ENCODE assay signal across 8 mouse cellular contexts in genomic region chr10:41830851-41831522, GRCm38 (mm10). TPM values are rescaled to one million over a fixed set of nuclear protein-coding genes. Genes with fewer than 3 reads are reported as not detected.
A peak's percentile ranks its signal among the peaks of the same experiment; 100 is the strongest.
DNase-seq lines count a peak whose midpoint lies in the region; ATAC-seq and TF ChIP-seq lines count a peak whose summit lies in the region.

No protein-coding gene starts in this region.

- H3K27ac ChIP-seq in forebrain, embryonic 13.5 days = no peak overlapping the region
- H3K27ac ChIP-seq in forebrain, embryonic 12.5 days = no peak overlapping the region
- no peak overlapping the region for H3K27ac ChIP-seq in embryonic facial prominence, embryonic 11.5 days (replicated peaks; ENCODE audit: low read depth, low read length)
- peak overlapping the region; percentile 79 for H3K27ac ChIP-seq in heart, postnatal 0 days (ENCODE audit: low read depth)
- H3K27ac ChIP-seq in layer of hippocampus, adult 2 months = no peak overlapping the region; the same call in 1 of the 2 replicates
- H3K27ac ChIP-seq in macrophage = peak overlapping the region; percentile 29; the same call in 1 of the 2 replicates

- TF ChIP-seq CTCF in heart, postnatal 0 days (IDR thresholded peaks at IDR 0.05; ENCODE audit: low read depth) = peak; percentile 94
- peak; percentile 97 for TF ChIP-seq CTCF in layer of hippocampus, adult 2 months (conservative IDR thresholded peaks at IDR 0.05)

- no peak overlapping the region for H3K9ac ChIP-seq in forebrain, embryonic 13.5 days
- no peak overlapping the region for H3K9ac ChIP-seq in forebrain, embryonic 12.5 days
- H3K9ac ChIP-seq in embryonic facial prominence, embryonic 11.5 days (replicated peaks; ENCODE audit: low read length) = no peak overlapping the region
- no peak overlapping the region for H3K9ac ChIP-seq in heart, postnatal 0 days (replicated peaks; ENCODE audit: low read depth, low read length)

- H3K36me3 ChIP-seq in forebrain, embryonic 13.5 days (ENCODE audit: poor library complexity, severe bottlenecking) = no peaks in the 10 kb centered on the region
- no peaks in the 10 kb centered on the region for H3K36me3 ChIP-seq in forebrain, embryonic 12.5 days (replicated peaks)
- no peaks in the 10 kb centered on the region for H3K36me3 ChIP-seq in embryonic facial prominence, embryonic 11.5 days (replicated peaks; ENCODE audit: control insufficient read depth, insufficient read depth, low read depth, low read length)
- no peaks in the 10 kb centered on the region for H3K36me3 ChIP-seq in heart, postnatal 0 days (replicated peaks; ENCODE audit: control insufficient read depth, insufficient read depth, low read length)
- no peaks in the 10 kb centered on the region for H3K36me3 ChIP-seq in macrophage (ENCODE audit: inconsistent target)

- H3K4me1 ChIP-seq in forebrain, embryonic 13.5 days = peaks cover 6% of the 10 kb centered on the region; the same call in 1 of the 2 replicates
- no peaks in the 10 kb centered on the region for H3K4me1 ChIP-seq in forebrain, embryonic 12.5 days
- no peaks in the 10 kb centered on the region for H3K4me1 ChIP-seq in embryonic facial prominence, embryonic 11.5 days (ENCODE audit: control insufficient read depth, insufficient read depth, low read length)
- H3K4me1 ChIP-seq in heart, postnatal 0 days (ENCODE audit: control insufficient read depth, insufficient read depth) = peaks cover 8% of the 10 kb centered on the region; the same call in 1 of the 2 replicates

- H3K9me3 ChIP-seq in forebrain, embryonic 13.5 days (replicated peaks) = no peaks in the 10 kb centered on the region
- H3K9me3 ChIP-seq in forebrain, embryonic 12.5 days = no peaks in the 10 kb centered on the region
- H3K9me3 ChIP-seq in embryonic facial prominence, embryonic 11.5 days (replicated peaks; ENCODE audit: control insufficient read depth, low read length) = no peaks in the 10 kb centered on the region
- H3K9me3 ChIP-seq in heart, postnatal 0 days (replicated peaks; ENCODE audit: control insufficient read depth, low read length) = no peaks in the 10 kb centered on the region

- ATAC-seq in forebrain, embryonic 13.5 days = peak; percentile 63; the same call in 1 of the 2 replicates
- ATAC-seq in forebrain, embryonic 12.5 days (ENCODE audit: low FRiP score) = no peak
- no peak for ATAC-seq in embryonic facial prominence, embryonic 11.5 days (replicated peaks; ENCODE audit: insufficient number of reproducible peaks, low FRiP score, low TSS enrichment, low read depth)
- ATAC-seq in heart, postnatal 0 days (ENCODE audit: insufficient read depth, low read depth) = peak; percentile 50; the same call in 1 of the 2 replicates

- peak; percentile 61 to 76 for DNase-seq in adrenal gland, postnatal 36 days
- peak; percentile 78 for DNase-seq in embryonic facial prominence, embryonic 11.5 days (ENCODE audit: low spot score)
- DNase-seq in heart, postnatal 0 days (ENCODE audit: low spot score) = peak; percentile 78
- peak; percentile 68 to 72 for DNase-seq in layer of hippocampus, adult 2 months (ENCODE audit: low spot score in 2 of 2)
- peak; percentile 78 to 85 for DNase-seq in right cerebral cortex, postnatal 10 days (ENCODE audit: low spot score in 2 of 2)

- peaks cover 80% of the 10 kb centered on the region for H3K79me2 ChIP-seq in macrophage (ENCODE audit: inconsistent target)

- 57% methylated on average over 9 of the region's 9 CpGs for WGBS in forebrain, embryonic 13.5 days
- 49% methylated on average over 9 of the region's 9 CpGs for whole genome bisulfite sequencing in forebrain, embryonic 12.5 days
- 51% methylated on average over 9 of the region's 9 CpGs for WGBS in embryonic facial prominence, embryonic 11.5 days
- WGBS in heart, postnatal 0 days = 51% methylated on average over 9 of the region's 9 CpGs
- 52% methylated on average over 8 of the region's 9 CpGs for WGBS in macrophage (ENCODE audit: missing documents)

- TF ChIP-seq EP300 in heart, postnatal 0 days (IDR thresholded peaks at IDR 0.05; ENCODE audit: low read depth) = no peak

- no peak overlapping the region for H3K4me2 ChIP-seq in forebrain, embryonic 13.5 days
- no peak overlapping the region for H3K4me2 ChIP-seq in forebrain, embryonic 12.5 days
- no peak overlapping the region for H3K4me2 ChIP-seq in embryonic facial prominence, embryonic 11.5 days (ENCODE audit: low read depth, low read length)
- no peak overlapping the region for H3K4me2 ChIP-seq in heart, postnatal 0 days (ENCODE audit: low read depth, low read length)

- H3K4me3 ChIP-seq in forebrain, embryonic 13.5 days = no peak overlapping the region
- H3K4me3 ChIP-seq in forebrain, embryonic 12.5 days (replicated peaks) = no peak overlapping the region
- no peak overlapping the region for H3K4me3 ChIP-seq in embryonic facial prominence, embryonic 11.5 days (ENCODE audit: low read depth, low read length)
- H3K4me3 ChIP-seq in heart, postnatal 0 days (ENCODE audit: low read depth, low read length) = no peak overlapping the region
- H3K4me3 ChIP-seq in layer of hippocampus, adult 2 months = no peak overlapping the region
- H3K4me3 ChIP-seq in macrophage (ENCODE audit: inconsistent target) = no peak overlapping the region

- no peaks in the 10 kb centered on the region for H3K27me3 ChIP-seq in forebrain, embryonic 13.5 days
- H3K27me3 ChIP-seq in forebrain, embryonic 12.5 days = no peaks in the 10 kb centered on the region
- H3K27me3 ChIP-seq in embryonic facial prominence, embryonic 11.5 days (ENCODE audit: control insufficient read depth, insufficient read depth, low read length) = no peaks in the 10 kb centered on the region
- H3K27me3 ChIP-seq in heart, postnatal 0 days (ENCODE audit: control insufficient read depth, insufficient read depth, low read length) = no peaks in the 10 kb centered on the region

RNA-seq across cellular contexts. Expression of gene Sesn1, which starts 21.3 kb away (rescaled TPM):
- 37.9 and 44.2 TPM in 2 replicates for polyA plus RNA-seq in forebrain, embryonic 13.5 days (2015; fragmentation: Nextera tagmentation; extraction: Ambion mirVana)
- 29.0 and 34.0 TPM in 2 replicates for polyA plus RNA-seq in forebrain, embryonic 12.5 days (2016; fragmentation: Nextera tagmentation; extraction: Ambion mirVana)
- 10 to 100 TPM; 19.9 to 22.6 TPM for total RNA-seq in adrenal gland, postnatal 36 days (2021)
- 33.4 and 35.5 TPM in 2 replicates for polyA plus RNA-seq in embryonic facial prominence, embryonic 11.5 days (2014; fragmentation: Nextera tagmentation; extraction: Ambion mirVana)
- total RNA-seq in heart, postnatal 0 days (2014; rRNA removed; ENCODE audit: low replicate concordance) = 68.2 and 108 TPM in 2 replicates
- 44.5 and 48.3 TPM in 2 replicates for polyA plus RNA-seq in heart, postnatal 0 days (2015; fragmentation: Nextera tagmentation; extraction: Ambion mirVana)
- 10 to 100 TPM; 51.4 to 55.3 TPM for total RNA-seq in layer of hippocampus, adult 2 months (2021)
- total RNA-seq in macrophage (2018; cell fraction: chromatin; rRNA removed) = 100 to 1,000 TPM in 6 of 26 experiments, 10 to 100 TPM in 20; 10.9 to 200 (median 52.2) TPM
- total RNA-seq in macrophage (2018; cell fraction: cytosol; rRNA removed) = 100 to 1,000 TPM in 14 of 26 experiments, 10 to 100 TPM in 12; 16.8 to 272 (median 104) TPM
- total RNA-seq in macrophage (2018; cell fraction: nucleus; rRNA removed) = 100 to 1,000 TPM in 9 of 26 experiments, 10 to 100 TPM in 17; 16.5 to 264 (median 75.3) TPM
- 120 to 232 TPM (median 153 TPM) in 3 replicates for polyA plus RNA-seq in macrophage (2018)

RNA-seq across cellular contexts. Expression of gene Cep57l1, which starts 21.3 kb away (rescaled TPM):
- polyA plus RNA-seq in forebrain, embryonic 13.5 days (2015; fragmentation: Nextera tagmentation; extraction: Ambion mirVana) = 21.2 and 23.2 TPM in 2 replicates
- 21.9 and 26.0 TPM in 2 replicates for polyA plus RNA-seq in forebrain, embryonic 12.5 days (2016; fragmentation: Nextera tagmentation; extraction: Ambion mirVana)
- total RNA-seq in adrenal gland, postnatal 36 days (2021) = 1 to 10 TPM; 7.2 to 7.3 TPM
- 24.2 and 24.9 TPM in 2 replicates for polyA plus RNA-seq in embryonic facial prominence, embryonic 11.5 days (2014; fragmentation: Nextera tagmentation; extraction: Ambion mirVana)
- 4.9 and 15.0 TPM in 2 replicates for total RNA-seq in heart, postnatal 0 days (2014; rRNA removed; ENCODE audit: low replicate concordance)
- 7.1 and 9.2 TPM in 2 replicates for polyA plus RNA-seq in heart, postnatal 0 days (2015; fragmentation: Nextera tagmentation; extraction: Ambion mirVana)
- total RNA-seq in layer of hippocampus, adult 2 months (2021) = 1 to 10 TPM; 8.5 to 8.6 TPM
- total RNA-seq in macrophage (2018; cell fraction: chromatin; rRNA removed) = 10 to 100 TPM in 19 of 26 experiments, 1 to 10 TPM in 7; 1.1 to 48.5 (median 24.5) TPM
- total RNA-seq in macrophage (2018; cell fraction: cytosol; rRNA removed) = 1 to 10 TPM; 1.6 to 6.6 (median 4.3) TPM
- 10 to 100 TPM in 16 of 26 experiments, 1 to 10 TPM in 9, under 1 TPM in 1; 0.98 to 36.0 (median 13.1) TPM for total RNA-seq in macrophage (2018; cell fraction: nucleus; rRNA removed)
- 3.9 to 8.9 TPM (median 4.9 TPM) in 3 replicates for polyA plus RNA-seq in macrophage (2018)

Comparison
In these comparisons a context has a peak if more than half of its experiments do, and no peak if none do; other contexts are left out.
1. ATAC-seq: peak in forebrain, embryonic 13.5 days (single experiment) and heart, postnatal 0 days (single experiment); none in forebrain, embryonic 12.5 days (single experiment) and embryonic facial prominence, embryonic 11.5 days (single experiment).
2. H3K27ac ChIP-seq: peak in heart, postnatal 0 days (single experiment) and macrophage (single experiment); none in forebrain, embryonic 13.5 days (single experiment), forebrain, embryonic 12.5 days (single experiment), embryonic facial prominence, embryonic 11.5 days (single experiment) and layer of hippocampus, adult 2 months (single experiment).
3. Peak in every context shown above with its lines, with median percentiles within 50 percentile points of each other: DNase-seq.